Mouse (Mus musculus) embryonic facial prominence, embryonic 15.5 days (tissue): ENCODE measurements around the gene H3f3b. TPM values are rescaled to one million over a fixed set of nuclear protein-coding genes. Genes with fewer than 3 reads are reported as not detected.

ENCODE experiments used
- polyA plus RNA-seq: library from polyadenylated mRNA; unstranded; fragments of >200 nt; fragmentation: Nextera tagmentation; extraction: Ambion mirVana; gene quantifications from 2 replicates; pipeline ENCODE4 v1.2.1, GENCODE M21; 2015

H3f3b gene
- polyA plus RNA-seq, 1 experiment from 2014 or later: 1,738 TPM

Other genes starting within 250 kb of the H3f3b start
- gene Caskin2, start 214.3 kb downstream of the H3f3b start, polyA plus RNA-seq: 19.0 TPM in 2 replicates
- gene Tsen54, start 213.2 kb downstream of the H3f3b start, polyA plus RNA-seq: 31.5 and 34.8 TPM in 2 replicates
- 21.8 and 22.6 TPM in 2 replicates for gene Llgl2, start 203.9 kb downstream of the H3f3b start, polyA plus RNA-seq
- 0.54 and 0.57 TPM in 2 replicates for gene Myo15b, start 169.6 kb downstream of the H3f3b start, polyA plus RNA-seq
- 19.6 and 23.0 TPM in 2 replicates for gene Smim5, start 128.0 kb downstream of the H3f3b start, polyA plus RNA-seq
- gene Smim6, start 115.9 kb downstream of the H3f3b start, polyA plus RNA-seq: 1.6 and 2.6 TPM in 2 replicates
- gene Sap30bp, start 94.7 kb downstream of the H3f3b start, polyA plus RNA-seq: 32.9 and 38.1 TPM in 2 replicates
- gene Recql5, start 94.5 kb downstream of the H3f3b start, polyA plus RNA-seq: 21.4 and 23.9 TPM in 2 replicates
- 21.1 and 21.5 TPM in 2 replicates for gene Itgb4, start 53.3 kb downstream of the H3f3b start, polyA plus RNA-seq
- gene Galk1, start 15.2 kb downstream of the H3f3b start, polyA plus RNA-seq: 173 and 176 TPM in 2 replicates
- gene Unk, start 2.4 kb upstream of the H3f3b start, polyA plus RNA-seq: 36.8 and 42.2 TPM in 2 replicates
- gene Unc13d, start 50.0 kb upstream of the H3f3b start, polyA plus RNA-seq: 4.3 and 4.8 TPM in 2 replicates
- 68.6 and 90.8 TPM in 2 replicates for gene Wbp2, start 59.0 kb upstream of the H3f3b start, polyA plus RNA-seq
- gene Trim47, start 99.2 kb upstream of the H3f3b start, polyA plus RNA-seq: 25.1 and 27.6 TPM in 2 replicates
- gene Trim65, start 103.2 kb upstream of the H3f3b start, polyA plus RNA-seq: 5.2 and 6.1 TPM in 2 replicates
- gene Mrpl38, start 110.9 kb upstream of the H3f3b start, polyA plus RNA-seq: 86.9 and 93.7 TPM in 2 replicates
- 36.9 and 44.9 TPM in 2 replicates for gene Fbf1, start 140.2 kb upstream of the H3f3b start, polyA plus RNA-seq
- gene Ten1, start 170.9 kb upstream of the H3f3b start, polyA plus RNA-seq: 81.0 and 86.7 TPM in 2 replicates
- gene Acox1, start 171.1 kb upstream of the H3f3b start, polyA plus RNA-seq: 29.1 and 31.1 TPM in 2 replicates
- 28.1 and 28.5 TPM in 2 replicates for gene Evpl, start 210.1 kb upstream of the H3f3b start, polyA plus RNA-seq
- gene Srp68, start 246.3 kb upstream of the H3f3b start, polyA plus RNA-seq: 101 and 103 TPM in 2 replicates